Mouse (Mus musculus) monocyte, adult 2 months (primary cell): ENCODE data around the gene Lrrtm3.

Experiments used
- DNase-seq, 2 experiments: peaks; one replicate each; pipeline ENCODE4 v3.0.0; 2022; ENCODE audit warnings: low spot score in 2 of 2, low read depth in 1 of 2

Lrrtm3 gene

GRCm38 (mm10) chr10:63899891-63900290 lies 190.2 kb downstream of the Lrrtm3 start:
- DNase-seq, result no peak

GRCm38 (mm10) chr10:63894612-63895011 lies 195.5 kb downstream of the Lrrtm3 start:
- no peak for DNase-seq

GRCm38 (mm10) chr10:63886449-63887088 lies 203.5 kb downstream of the Lrrtm3 start:
- DNase-seq, result no peak

- DNase-seq, result no peak
Measured at GRCm38 (mm10) chr10:63880462-63880903, 209.6 kb downstream of the Lrrtm3 start.
